Mouse (Mus musculus) liver, embryonic 14.5 days (tissue): Measurements from ENCODE around the gene Cables2. TPM values are rescaled to one million over a fixed set of nuclear protein-coding genes. Genes with fewer than 3 reads are reported as not detected.
A peak's percentile ranks its signal among the peaks of the same experiment; 100 is the strongest.

ENCODE experiments used
- ATAC-seq: fragments of 200-750 bp; cut with Nextera tagmentation; 2 replicates; pipeline ENCODE4 v1.8.0; 2017; ENCODE audit warnings: moderate number of reproducible peaks, mild to moderate bottlenecking, moderate library complexity; ENCODE audit not compliant: insufficient read depth
- DNase-seq, 3 experiments: peaks; one replicate each; pipeline ENCODE4 v3.0.0-alpha.2; 2012 to 2013; ENCODE audit warnings: low read depth in 3 of 3, low spot score in 3 of 3
- H3K27ac ChIP-seq: fragments of 300-500 bp; sonication (generic); 2 replicates; pipeline ENCODE4 v1.5.1; 2014; ENCODE audit warnings: moderate library complexity, mild to moderate bottlenecking, control low read depth, inconsistent platforms
- H3K27me3 ChIP-seq: fragments of 300-500 bp; sonication (generic); 2 replicates; pipeline ENCODE4 v1.6.1; 2014; ENCODE audit warnings: mild to moderate bottlenecking, low read length, moderate library complexity; ENCODE audit not compliant: control insufficient read depth, insufficient read depth
- H3K36me3 ChIP-seq: fragments of 300-500 bp; sonication (generic); replicated peaks from 2 replicates; pipeline ENCODE4 v1.6.1; 2014; ENCODE audit warnings: low read depth; ENCODE audit not compliant: control insufficient read depth, insufficient read depth
- H3K4me1 ChIP-seq, 2 experiments: fragments of 200-500 bp in 1 of 2; fragments of 300-500 bp in 1 of 2; sonication (generic) in 1 of 2; replicated peaks; 2 replicates each; pipeline ENCODE4 v1.6.1; 2012 to 2014; ENCODE audit warnings: antibody characterized with exemption in 1 of 2, inconsistent platforms in 1 of 2, low read length in 1 of 2; ENCODE audit not compliant: control insufficient read depth in 2 of 2, insufficient read depth in 2 of 2
- H3K4me2 ChIP-seq: fragments of 300-500 bp; sonication (generic); 2 replicates; pipeline ENCODE4 v1.6.1; 2014; ENCODE audit warnings: low read depth, mild to moderate bottlenecking, control low read depth, moderate library complexity
- H3K4me3 ChIP-seq, 2 experiments: fragments of 200-500 bp in 1 of 2; fragments of 300-500 bp in 1 of 2; sonication (generic) in 1 of 2; 2 replicates each; pipeline ENCODE4 v1.5.1; 2012 to 2014; ENCODE audit warnings: low read depth in 2 of 2, low read length in 2 of 2, mild to moderate bottlenecking in 2 of 2, control low read depth in 1 of 2, inconsistent platforms in 1 of 2, moderate library complexity in 1 of 2; ENCODE audit not compliant: insufficient read depth in 1 of 2
- H3K9ac ChIP-seq: fragments of 300-500 bp; sonication (generic); replicated peaks from 2 replicates; pipeline ENCODE4 v1.6.1; 2014; ENCODE audit warnings: mild to moderate bottlenecking, control low read depth, moderate library complexity
- H3K9me3 ChIP-seq: fragments of 300-500 bp; sonication (generic); 2 replicates; pipeline ENCODE4 v1.6.1; 2016; ENCODE audit warnings: low read length, mixed read lengths; ENCODE audit not compliant: control insufficient read depth
- CTCF ChIP-seq: IDR thresholded peaks from 2 replicates; pipeline ENCODE4 v1.5.1; 2016; ENCODE audit warnings: antibody characterized with exemption, low read depth, control low read depth
- EP300 ChIP-seq: IDR thresholded peaks from 2 replicates; pipeline ENCODE4 v1.6.1; 2016; ENCODE audit warnings: antibody characterized with exemption, low read depth
- WGBS: fragments of 180-500 bp; shearing (Covaris S2); extraction: QIAGEN DNeasy Blood & Tissue Kit; methylation state at CpG from one replicate; pipeline ENCODE4 v1.1.7; 2014; ENCODE audit not compliant: insufficient replicate concordance; 5-methylcytosine and 5-hydroxymethylcytosine counted together
- polyA plus RNA-seq, 2 experiments: library from polyadenylated mRNA; depleted of rRNA in 1 of 2; stranded (reverse) in 1 of 2; unstranded in 1 of 2; fragments of >200 nt; fragmentation: Nextera tagmentation in 1 of 2; extraction: Ambion mirVana in 1 of 2; gene quantifications; 2 replicates each; pipeline versions ENCODE4 v1.2.1 to v1.2.3; 2012 to 2014

The Cables2 gene
- polyA plus RNA-seq, 2 experiments = 3.3 to 5.6 TPM

- Histone ChIP-seq H3K27me3 (no peaks in the 10 kb centered on the region), H3K4me2 (no peak overlapping the region), H3K27ac (no peak overlapping the region), H3K9me3 (no peaks in the 10 kb centered on the region), H3K9ac (no peak overlapping the region), H3K36me3 (no peaks in the 10 kb centered on the region), H3K4me3 (no peak overlapping the region), H3K4me1 (peaks cover 0 to 2% of the 10 kb centered on the region in 2 experiments; a peak in 2 of 4 replicates)
- DNase-seq = no peak
- WGBS = 39% methylated on average over 4 of the region's 4 CpGs
- TF ChIP-seq CTCF (no peak), EP300 (no peak)
- ATAC-seq = no peak
Measured at GRCm38 (mm10) chr2:180304554-180304953, 31.3 kb upstream of the Cables2 start.

GRCm38 (mm10) chr2:180303468-180303867 is 30.2 kb upstream of the Cables2 start:
- no peak for DNase-seq
- no peak overlapping the region for H3K4me3 ChIP-seq
- no peak overlapping the region for H3K9ac ChIP-seq
- no peak overlapping the region for H3K27ac ChIP-seq
- H3K36me3 ChIP-seq = no peaks in the 10 kb centered on the region
- no peaks in the 10 kb centered on the region for H3K27me3 ChIP-seq
- peaks cover 0 to 2% of the 10 kb centered on the region in 2 experiments; a peak in 2 of 4 replicates for H3K4me1 ChIP-seq
- TF ChIP-seq EP300 (no peak), CTCF (no peak)
- WGBS = 60% methylated on average over 12 of the region's 12 CpGs
- H3K9me3 ChIP-seq = no peaks in the 10 kb centered on the region
- H3K4me2 ChIP-seq = no peak overlapping the region
- ATAC-seq = no peak

GRCm38 (mm10) chr2:180302201-180302600 is 28.9 kb upstream of the Cables2 start:
- TF ChIP-seq CTCF (no peak; the same call in 1 of the 2 replicates), EP300 (no peak)
- Histone ChIP-seq H3K27me3 (no peaks in the 10 kb centered on the region), H3K4me3 (no peak overlapping the region), H3K9me3 (no peaks in the 10 kb centered on the region), H3K4me1 (peaks cover 0 to 2% of the 10 kb centered on the region in 2 experiments; a peak in 2 of 4 replicates), H3K36me3 (no peaks in the 10 kb centered on the region), H3K4me2 (no peak overlapping the region), H3K9ac (no peak overlapping the region), H3K27ac (no peak overlapping the region)
- 51% methylated on average over 4 of the region's 4 CpGs for WGBS
- no peak for ATAC-seq
- DNase-seq = no peak

GRCm38 (mm10) chr2:180300771-180301170 is 27.5 kb upstream of the Cables2 start:
- H3K36me3 ChIP-seq = no peaks in the 10 kb centered on the region
- TF ChIP-seq EP300 (no peak), CTCF (no peak)
- 12% methylated on average over 5 of the region's 5 CpGs for WGBS
- H3K4me1 ChIP-seq = peaks cover 0 to 2% of the 10 kb centered on the region in 2 experiments; a peak in 2 of 4 replicates
- no peaks in the 10 kb centered on the region for H3K9me3 ChIP-seq
- DNase-seq (no peak), ATAC-seq (peak; percentile 59)
- no peak overlapping the region for H3K27ac ChIP-seq
- H3K9ac ChIP-seq = no peak overlapping the region
- H3K4me2 ChIP-seq = no peak overlapping the region
- H3K4me3 ChIP-seq = no peak overlapping the region
- H3K27me3 ChIP-seq = no peaks in the 10 kb centered on the region

GRCm38 (mm10) chr2:180300252-180300651 is 27.0 kb upstream of the Cables2 start:
- no peaks in the 10 kb centered on the region for H3K27me3 ChIP-seq
- DNase-seq (no peak), ATAC-seq (no peak)
- H3K4me3 ChIP-seq = no peak overlapping the region
- no peak overlapping the region for H3K9ac ChIP-seq
- no peak overlapping the region for H3K4me2 ChIP-seq
- 21% methylated on average over 2 of the region's 2 CpGs for WGBS
- TF ChIP-seq CTCF = no peak
- no peak for TF ChIP-seq EP300
- no peaks in the 10 kb centered on the region for H3K36me3 ChIP-seq
- H3K9me3 ChIP-seq = no peaks in the 10 kb centered on the region
- peaks cover 0 to 2% of the 10 kb centered on the region in 2 experiments; a peak in 2 of 4 replicates for H3K4me1 ChIP-seq
- H3K27ac ChIP-seq = no peak overlapping the region
